Mouse (Mus musculus): ENCODE results near the gene Pgm2. TPM values are rescaled to one million over a fixed set of nuclear protein-coding genes. Genes with fewer than 3 reads are reported as not detected.

The Pgm2 gene
- total and polyA plus RNA-seq, 2 experiments from 2014 or later = 12.6 to 14.0 TPM

- TF ChIP-seq CTCF (IDR thresholded peaks at IDR 0.05) = no peak
- DNase-seq (ENCODE audit: low spot score) = no peak
- 97% methylated on average over 5 of the region's 5 CpGs for WGBS
Observed at GRCm38 (mm10) chr5:64144315-64144714, 51.6 kb downstream of the Pgm2 start.

GRCm38 (mm10) chr5:64146384-64147005 is 53.7 kb downstream of the Pgm2 start:
- Histone ChIP-seq H3K27me3 (ENCODE audit: insufficient read depth, low read length) (no peaks in the 10 kb centered on the region), H3K4me1 (ENCODE audit: insufficient read depth, low read length) (no peaks in the 10 kb centered on the region), H3K4me3 (ENCODE audit: low read depth, low read length) (no peak overlapping the region), H3K9ac (replicated peaks; ENCODE audit: low read length, poor library complexity, severe bottlenecking) (no peak overlapping the region), H3K4me2 (ENCODE audit: low read depth, low read length, poor library complexity, severe bottlenecking) (no peak overlapping the region), H3K9me3 (ENCODE audit: low read length) (no peaks in the 10 kb centered on the region), H3K27ac (ENCODE audit: low read depth, low read length) (no peak overlapping the region), H3K36me3 (ENCODE audit: insufficient read depth, low read length) (no peaks in the 10 kb centered on the region)
- 81% methylated on average over 10 of the region's 10 CpGs for WGBS
- no peak for TF ChIP-seq CTCF (IDR thresholded peaks at IDR 0.05)
- DNase-seq (ENCODE audit: low spot score) (no peak), ATAC-seq (ENCODE audit: low FRiP score) (no peak)

More at GRCm38 (mm10) chr5:64144315-64144714, 51.6 kb downstream of the Pgm2 start:
- Histone ChIP-seq H3K9ac (replicated peaks; ENCODE audit: low read length, poor library complexity, severe bottlenecking) (no peak overlapping the region), H3K9me3 (ENCODE audit: low read length) (no peaks in the 10 kb centered on the region), H3K27ac (ENCODE audit: low read depth, low read length) (no peak overlapping the region), H3K36me3 (ENCODE audit: insufficient read depth, low read length) (no peaks in the 10 kb centered on the region), H3K27me3 (ENCODE audit: insufficient read depth, low read length) (no peaks in the 10 kb centered on the region), H3K4me2 (ENCODE audit: low read depth, low read length, poor library complexity, severe bottlenecking) (no peak overlapping the region), H3K4me3 (ENCODE audit: low read depth, low read length) (no peak overlapping the region), H3K4me1 (ENCODE audit: insufficient read depth, low read length) (no peaks in the 10 kb centered on the region)
- no peak for ATAC-seq (ENCODE audit: low FRiP score)

GRCm38 (mm10) chr5:64149184-64150127 is 56.7 kb downstream of the Pgm2 start:
- H3K27ac ChIP-seq (ENCODE audit: low read depth, low read length) = no peak overlapping the region
- TF ChIP-seq CTCF (IDR thresholded peaks at IDR 0.05) = no peak
- H3K4me2 ChIP-seq (ENCODE audit: low read depth, low read length, poor library complexity, severe bottlenecking) = no peak overlapping the region
- no peaks in the 10 kb centered on the region for H3K27me3 ChIP-seq (ENCODE audit: insufficient read depth, low read length)
- H3K4me1 ChIP-seq (ENCODE audit: insufficient read depth, low read length) = no peaks in the 10 kb centered on the region
- ATAC-seq (ENCODE audit: low FRiP score) = no peak
- no peaks in the 10 kb centered on the region for H3K36me3 ChIP-seq (ENCODE audit: insufficient read depth, low read length)
- 35% methylated on average over 17 of the region's 17 CpGs for WGBS
- no peak for DNase-seq (ENCODE audit: low spot score)
- no peaks in the 10 kb centered on the region for H3K9me3 ChIP-seq (ENCODE audit: low read length)
- H3K4me3 ChIP-seq (ENCODE audit: low read depth, low read length) = no peak overlapping the region
- H3K9ac ChIP-seq (replicated peaks; ENCODE audit: low read length, poor library complexity, severe bottlenecking) = no peak overlapping the region

- 100% methylated on average over 1 of the region's 1 CpGs for WGBS
Observed at GRCm38 (mm10) chr5:64153319-64153718, 60.6 kb downstream of the Pgm2 start.

GRCm38 (mm10) chr5:64155861-64156550 is 63.3 kb downstream of the Pgm2 start, which contains the start of gene Tbc1d1:
Tbc1d1 (plus strand) TSS chr5:64156305.
- peaks cover 7% of the 10 kb centered on the region; the same call in 1 of the 2 replicates for H3K27me3 ChIP-seq (ENCODE audit: insufficient read depth, low read length)
- WGBS = 50% methylated on average over 11 of the region's 11 CpGs
- H3K9ac ChIP-seq (replicated peaks; ENCODE audit: low read length, poor library complexity, severe bottlenecking) = no peak within 1 kb of the TSS
- DNase-seq (ENCODE audit: low spot score) (no peak), ATAC-seq (ENCODE audit: low FRiP score) (no peak)
- no peak within 1 kb of the TSS for H3K27ac ChIP-seq (ENCODE audit: low read depth, low read length)
- no peak for TF ChIP-seq CTCF (IDR thresholded peaks at IDR 0.05)
- no peak within 1 kb of the TSS for H3K4me3 ChIP-seq (ENCODE audit: low read depth, low read length)
- H3K36me3 ChIP-seq (ENCODE audit: insufficient read depth, low read length) = no peaks in the 10 kb centered on the region
- H3K9me3 ChIP-seq (ENCODE audit: low read length) = no peaks in the 10 kb centered on the region
- no peaks in the 10 kb centered on the region for H3K4me1 ChIP-seq (ENCODE audit: insufficient read depth, low read length)
- H3K4me2 ChIP-seq (ENCODE audit: low read depth, low read length, poor library complexity, severe bottlenecking) = no peak within 1 kb of the TSS

More at GRCm38 (mm10) chr5:64153319-64153718, 60.6 kb downstream of the Pgm2 start:
- no peak for ATAC-seq (ENCODE audit: low FRiP score)
- Histone ChIP-seq H3K27me3 (ENCODE audit: insufficient read depth, low read length) (peaks cover 4% of the 10 kb centered on the region; the same call in 1 of the 2 replicates), H3K9me3 (ENCODE audit: low read length) (no peaks in the 10 kb centered on the region), H3K9ac (replicated peaks; ENCODE audit: low read length, poor library complexity, severe bottlenecking) (no peak overlapping the region), H3K4me1 (ENCODE audit: insufficient read depth, low read length) (no peaks in the 10 kb centered on the region), H3K4me2 (ENCODE audit: low read depth, low read length, poor library complexity, severe bottlenecking) (no peak overlapping the region), H3K36me3 (ENCODE audit: insufficient read depth, low read length) (no peaks in the 10 kb centered on the region), H3K27ac (ENCODE audit: low read depth, low read length) (no peak overlapping the region), H3K4me3 (ENCODE audit: low read depth, low read length) (no peak overlapping the region)
- no peak for DNase-seq (ENCODE audit: low spot score)
- TF ChIP-seq CTCF (IDR thresholded peaks at IDR 0.05) = no peak
